ENCODE assay signal across 18 mouse cellular contexts in genomic region chr5:125275315-125275714, GRCm38 (mm10).
DNase-seq lines count a peak whose midpoint lies in the region; ATAC-seq and TF ChIP-seq lines count a peak whose summit lies in the region.
"Had no signal": no experiment of that assay in that cellular context is flagged by ENCODE, and none has a peak within 500 bp of the region (broad histone marks: within the 10 kb centered on the region; RNA-seq: fewer than 3 reads in every experiment).

No protein-coding gene starts in this region.

- TF ChIP-seq EP300 in heart, adult 2 months (IDR thresholded peaks at IDR 0.05; ENCODE audit: insufficient read depth, low read depth, low read length) = no peak
- TF ChIP-seq EP300 in lung, postnatal 0 days (IDR thresholded peaks at IDR 0.05) = no peak

- no peaks in the 10 kb centered on the region for H3K79me2 ChIP-seq in heart, adult 2 months (replicated peaks; ENCODE audit: control insufficient read depth, insufficient read depth, low read length)

- peak overlapping the region; percentile 56 for H3K27ac ChIP-seq in heart, embryonic 12.5 days (ENCODE audit: poor library complexity, severe bottlenecking)
- H3K27ac ChIP-seq in heart, adult 2 months = no peak overlapping the region
- H3K27ac ChIP-seq in lung, postnatal 0 days (ENCODE audit: low read length) = no peak overlapping the region
- no peak overlapping the region for H3K27ac ChIP-seq in midbrain, embryonic 10.5 days (replicated peaks)
- H3K27ac ChIP-seq: hindbrain, embryonic 14.5 days; intestine, embryonic 15.5 days; liver, embryonic 14.5 days; neural tube, embryonic 13.5 days had no signal

- no peak overlapping the region; the same call in 1 of the 2 replicates for H3K9ac ChIP-seq in heart, embryonic 12.5 days
- H3K9ac ChIP-seq in heart, adult 2 months (ENCODE audit: low read depth, low read length) = no peak overlapping the region
- H3K9ac ChIP-seq in lung, postnatal 0 days (replicated peaks; ENCODE audit: low read depth) = no peak overlapping the region
- H3K9ac ChIP-seq: hindbrain, embryonic 14.5 days; intestine, embryonic 15.5 days; liver, embryonic 14.5 days; neural tube, embryonic 13.5 days had no signal

- DNase-seq in cerebellum, adult 9-10 months = peak; percentile 21
- no peak for DNase-seq in cerebellum, adult 11 months
- no peak for DNase-seq in heart, adult 2 months
- DNase-seq in lung, postnatal 0 days (ENCODE audit: low spot score) = peak; percentile 20
- DNase-seq in lung, adult 18-20 months = no peak
- peak; percentile 18 for DNase-seq in splenic B cell, adult 2 months (ENCODE audit: low read depth, low spot score)
- DNase-seq in midbrain, embryonic 10.5 days (ENCODE audit: low spot score) = no peak
- DNase-seq: cerebellum, adult 8-10 months; layer of hippocampus, postnatal 36 days; lung, postnatal 14 days; right cerebral cortex, postnatal 14 days had no signal

- no peak for TF ChIP-seq POLR2A in heart, adult 2 months (IDR thresholded peaks at IDR 0.05; ENCODE audit: insufficient read depth, low read depth, low read length)

- no peak for ATAC-seq in heart, embryonic 12.5 days (ENCODE audit: insufficient number of reproducible peaks, low FRiP score)
- no peak for ATAC-seq in lung, postnatal 0 days
- ATAC-seq: activated CD4-positive, CD25-positive, alpha-beta regulatory T cell, adult 4 months; intestine, embryonic 15.5 days; Patski had no signal

- H3K9me3 ChIP-seq in heart, embryonic 12.5 days (replicated peaks) = no peaks in the 10 kb centered on the region
- no peaks in the 10 kb centered on the region for H3K9me3 ChIP-seq in lung, postnatal 0 days (ENCODE audit: low read length)
- H3K9me3 ChIP-seq in midbrain, embryonic 10.5 days (replicated peaks) = no peaks in the 10 kb centered on the region
- H3K9me3 ChIP-seq: intestine, embryonic 15.5 days; neural tube, embryonic 13.5 days had no signal

- TF ChIP-seq CTCF in heart, adult 2 months (IDR thresholded peaks at IDR 0.05) = no peak
- TF ChIP-seq CTCF in lung, postnatal 0 days (IDR thresholded peaks at IDR 0.05) = no peak

- no peaks in the 10 kb centered on the region for H3K27me3 ChIP-seq in heart, embryonic 12.5 days (replicated peaks)
- no peaks in the 10 kb centered on the region for H3K27me3 ChIP-seq in heart, adult 2 months (ENCODE audit: control insufficient read depth, insufficient read depth, low read length)
- H3K27me3 ChIP-seq in lung, postnatal 0 days (replicated peaks; ENCODE audit: insufficient read depth, low read length) = no peaks in the 10 kb centered on the region
- H3K27me3 ChIP-seq in splenic B cell, adult 2 months (ENCODE audit: control insufficient read depth, insufficient read depth, low read length, poor library complexity, severe bottlenecking) = no peaks in the 10 kb centered on the region
- no peaks in the 10 kb centered on the region; the same call in 1 of the 2 replicates for H3K27me3 ChIP-seq in midbrain, embryonic 10.5 days (ENCODE audit: low read depth, poor library complexity, severe bottlenecking)
- H3K27me3 ChIP-seq: intestine, embryonic 15.5 days; neural tube, embryonic 13.5 days; Patski had no signal

- H3K36me3 ChIP-seq in heart, embryonic 12.5 days = peaks cover 13% of the 10 kb centered on the region
- H3K36me3 ChIP-seq in heart, adult 2 months (ENCODE audit: control insufficient read depth, insufficient read depth, low read length) = no peaks in the 10 kb centered on the region
- no peaks in the 10 kb centered on the region for H3K36me3 ChIP-seq in lung, postnatal 0 days (ENCODE audit: insufficient read depth, low read length)
- H3K36me3 ChIP-seq in splenic B cell, adult 2 months (ENCODE audit: control insufficient read depth, insufficient read depth, low read length, poor library complexity, severe bottlenecking) = no peaks in the 10 kb centered on the region
- H3K36me3 ChIP-seq in midbrain, embryonic 10.5 days = 0 out of 2 replicates have a peak, but pooled peaks cover 9% of the 10 kb centered on the region
- H3K36me3 ChIP-seq: intestine, embryonic 15.5 days; neural tube, embryonic 13.5 days had no signal

- H3K4me2 ChIP-seq in heart, embryonic 12.5 days = no peak overlapping the region
- H3K4me2 ChIP-seq in lung, postnatal 0 days (replicated peaks; ENCODE audit: low read depth, low read length) = no peak overlapping the region
- H3K4me2 ChIP-seq: hindbrain, embryonic 14.5 days; intestine, embryonic 15.5 days; neural tube, embryonic 13.5 days had no signal

- 58% methylated on average over 8 of the region's 8 CpGs for WGBS in heart, embryonic 12.5 days
- 70% methylated on average over 8 of the region's 8 CpGs for WGBS in heart, adult 2 months
- WGBS in lung, postnatal 0 days = 59% methylated on average over 8 of the region's 8 CpGs
- 81% methylated on average over 8 of the region's 8 CpGs for WGBS in midbrain, embryonic 10.5 days

- intact Hi-C loops in heart, adult 2 months (cut with DNase I) = no loop called here

- no peak overlapping the region for H3K4me3 ChIP-seq in heart, embryonic 12.5 days
- H3K4me3 ChIP-seq in heart, adult 2 months = no peak overlapping the region
- no peak overlapping the region for H3K4me3 ChIP-seq in lung, postnatal 0 days (ENCODE audit: low read depth, low read length)
- H3K4me3 ChIP-seq in midbrain, embryonic 10.5 days = no peak overlapping the region
- H3K4me3 ChIP-seq: intestine, embryonic 15.5 days; neural tube, embryonic 13.5 days had no signal

- H3K4me1 ChIP-seq in heart, embryonic 12.5 days (replicated peaks) = peaks cover 34% of the 10 kb centered on the region
- peaks cover 10% of the 10 kb centered on the region for H3K4me1 ChIP-seq in heart, adult 2 months (ENCODE audit: control insufficient read depth, insufficient read depth, low read length)
- H3K4me1 ChIP-seq in lung, postnatal 0 days (ENCODE audit: insufficient read depth, low read depth, low read length) = peaks cover 3% of the 10 kb centered on the region; the same call in 1 of the 2 replicates
- peaks cover 30% of the 10 kb centered on the region for H3K4me1 ChIP-seq in midbrain, embryonic 10.5 days

Comparison
In these comparisons a context has a peak if more than half of its experiments do, and no peak if none do; other contexts are left out.
1. DNase-seq: peak in cerebellum, adult 9-10 months (single experiment), lung, postnatal 0 days (single experiment) and splenic B cell, adult 2 months (single experiment); none in cerebellum, adult 11 months (single experiment), heart, adult 2 months (0 of 2), lung, adult 18-20 months (0 of 2) and midbrain, embryonic 10.5 days (single experiment).